8 mouse cellular contexts compared by ENCODE assay signal in the genomic region with DNA sequence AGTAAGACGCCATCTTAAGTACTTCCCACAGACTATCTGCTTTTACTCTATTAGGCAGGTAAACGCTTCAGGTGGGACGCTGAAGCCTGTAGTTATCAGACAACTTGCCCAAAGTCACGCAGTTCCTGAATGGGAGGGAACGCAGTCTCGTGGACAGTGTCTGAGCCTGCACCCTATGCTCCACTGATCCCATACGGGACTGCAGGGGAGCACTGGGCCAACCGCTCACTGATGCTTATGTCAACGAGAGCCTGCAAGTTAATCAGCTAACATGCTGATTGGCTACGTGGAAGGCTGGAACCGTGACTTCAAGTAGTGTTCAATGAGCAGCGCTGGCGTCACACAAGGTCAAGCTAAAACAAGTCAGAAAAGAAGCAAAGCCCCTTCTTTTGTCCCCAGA. TPM values are rescaled to one million over a fixed set of nuclear protein-coding genes. Genes with fewer than 3 reads are reported as not detected.
DNase-seq lines count a peak whose midpoint lies in the region; ATAC-seq and TF ChIP-seq lines count a peak whose summit lies in the region.

No protein-coding gene starts in this region.

- no peaks in the 10 kb centered on the region for H3K9me3 ChIP-seq in forebrain, embryonic 14.5 days (replicated peaks; ENCODE audit: control insufficient read depth, low read length)

- H3K36me3 ChIP-seq in forebrain, embryonic 14.5 days (ENCODE audit: control insufficient read depth, insufficient read depth, low read length) = peaks cover 6% of the 10 kb centered on the region; the same call in 1 of the 2 replicates
- H3K36me3 ChIP-seq in kidney, adult 2 months (ENCODE audit: control insufficient read depth, insufficient read depth, low read length) = no peaks in the 10 kb centered on the region

- WGBS in bone marrow, adult 2 months = 9% methylated on average over 13 of the region's 13 CpGs
- WGBS in forebrain, embryonic 14.5 days = 39% methylated on average over 13 of the region's 13 CpGs
- WGBS in kidney, adult 2 months = 35% methylated on average over 13 of the region's 13 CpGs

- DNase-seq in CD4-positive, CD25-positive, alpha-beta regulatory T cell, adult 2 months (ENCODE audit: low read depth, low spot score) = peak; percentile 42
- no peak for DNase-seq in forebrain, embryonic 14.5 days (ENCODE audit: low spot score)
- DNase-seq in kidney, adult 2 months = peak; percentile 40
- DNase-seq in lung, postnatal 25 days (ENCODE audit: low spot score) = peak; percentile 10
- peak; percentile 26 to 50 for DNase-seq in spleen, postnatal 36 days (ENCODE audit: low spot score in 2 of 2)

- H3K4me1 ChIP-seq in bone marrow, adult 2 months (ENCODE audit: control insufficient read depth, insufficient read depth, low read length) = peaks cover 5% of the 10 kb centered on the region; the same call in 1 of the 2 replicates
- H3K4me1 ChIP-seq in forebrain, embryonic 14.5 days (ENCODE audit: control insufficient read depth, insufficient read depth, low read length) = peaks cover 19% of the 10 kb centered on the region
- peaks cover 9% of the 10 kb centered on the region; the same call in 1 of the 2 replicates for H3K4me1 ChIP-seq in kidney, adult 2 months (ENCODE audit: control insufficient read depth, insufficient read depth, low read length)

- peak overlapping the region; percentile 41 for H3K9ac ChIP-seq in forebrain, embryonic 14.5 days (ENCODE audit: low read length)

- ATAC-seq in CD4-positive, CD25-positive, alpha-beta regulatory T cell, adult 4 months = no peak
- no peak for ATAC-seq in forebrain, embryonic 14.5 days
- ATAC-seq in inflammation-experienced regulatory T-cells, adult 6 months = no peak

- peak overlapping the region; percentile 73 for H3K4me3 ChIP-seq in bone marrow, adult 2 months (replicated peaks; ENCODE audit: control insufficient read depth, low read depth, low read length)
- peak overlapping the region; percentile 76; the same call in 1 of the 2 replicates for H3K4me3 ChIP-seq in forebrain, embryonic 14.5 days (ENCODE audit: low read depth, low read length)
- H3K4me3 ChIP-seq in kidney, adult 2 months (ENCODE audit: insufficient read depth, low read depth, low read length) = peak overlapping the region; percentile 6; the same call in 1 of the 2 replicates

- H3K27me3 ChIP-seq in forebrain, embryonic 14.5 days (replicated peaks; ENCODE audit: control insufficient read depth, insufficient read depth, low read length) = no peaks in the 10 kb centered on the region
- H3K27me3 ChIP-seq in kidney, adult 2 months (replicated peaks; ENCODE audit: control insufficient read depth, insufficient read depth, low read length) = no peaks in the 10 kb centered on the region

- TF ChIP-seq CTCF in bone marrow, adult 2 months (IDR thresholded peaks at IDR 0.05; ENCODE audit: control insufficient read depth, insufficient read depth, low read length) = no peak
- TF ChIP-seq CTCF in kidney, adult 2 months (conservative IDR thresholded peaks at IDR 0.05; ENCODE audit: insufficient read depth, insufficient read length, low read depth, low read length) = no peak

- no peak for TF ChIP-seq POLR2A in bone marrow, adult 2 months (IDR thresholded peaks at IDR 0.05; ENCODE audit: borderline replicate concordance, control insufficient read depth, low read depth, low read length)
- TF ChIP-seq POLR2A in kidney, adult 2 months (IDR thresholded peaks at IDR 0.05; ENCODE audit: low read depth, low read length) = no peak

- H3K4me2 ChIP-seq in forebrain, embryonic 14.5 days (ENCODE audit: low read length) = peak overlapping the region; percentile 69

- no peak overlapping the region for H3K27ac ChIP-seq in bone marrow, adult 2 months (ENCODE audit: control insufficient read depth, insufficient read depth, low read depth, low read length, poor library complexity)
- no peak overlapping the region for H3K27ac ChIP-seq in forebrain, embryonic 14.5 days (ENCODE audit: low read depth, low read length)
- H3K27ac ChIP-seq in kidney, adult 2 months (ENCODE audit: insufficient read depth, low read depth, low read length) = no peak overlapping the region

RNA-seq across cellular contexts. Expression of a gene that starts 1.4 kb away (rescaled TPM):
- polyA plus RNA-seq in CD4-positive, CD25-positive, alpha-beta regulatory T cell, adult 4 months (2017; shearing (Covaris generic)) = 10 to 100 TPM; 12.3 to 13.2 TPM
- polyA plus RNA-seq in bone marrow, adult 2 months (2011; ENCODE audit: insufficient read depth, insufficient read length, low replicate concordance, missing spikeins) = 13.2 and 16.7 TPM in 2 replicates
- 31.1 and 36.0 TPM in 2 replicates for polyA plus RNA-seq in forebrain, embryonic 14.5 days (2014; fragmentation: Nextera tagmentation; extraction: Ambion mirVana)
- 20.4 and 22.2 TPM in 2 replicates for polyA plus RNA-seq in kidney, adult 2 months (2012; rRNA removed)
- 10 to 100 TPM in 2 of 3 experiments, 1 to 10 TPM in 1; 9.2 to 15.4 (median 12.3) TPM for polyA plus RNA-seq in inflammation-experienced regulatory T-cells, adult 6 months (2017; shearing (Covaris generic))

RNA-seq across cellular contexts. Expression of a gene that starts 1.5 kb away (rescaled TPM):
- 1 to 10 TPM; 2.5 to 7.8 TPM for polyA plus RNA-seq in CD4-positive, CD25-positive, alpha-beta regulatory T cell, adult 4 months (2017; shearing (Covaris generic))
- 3.0 and 4.4 TPM in 2 replicates for polyA plus RNA-seq in bone marrow, adult 2 months (2011; ENCODE audit: insufficient read depth, insufficient read length, low replicate concordance, missing spikeins)
- 3.9 and 4.2 TPM in 2 replicates for polyA plus RNA-seq in forebrain, embryonic 14.5 days (2014; fragmentation: Nextera tagmentation; extraction: Ambion mirVana)
- 3.3 and 3.5 TPM in 2 replicates for polyA plus RNA-seq in kidney, adult 2 months (2012; rRNA removed)
- 1 to 10 TPM; 4.0 to 5.2 (median 4.3) TPM for polyA plus RNA-seq in inflammation-experienced regulatory T-cells, adult 6 months (2017; shearing (Covaris generic))

RNA-seq across cellular contexts. Expression of a gene that starts 36.9 kb away (rescaled TPM):
- polyA plus RNA-seq in CD4-positive, CD25-positive, alpha-beta regulatory T cell, adult 4 months (2017; shearing (Covaris generic)) = 1 to 10 TPM in 1 of 2 experiments, under 1 TPM in 1; 0.73 to 1.5 TPM
- polyA plus RNA-seq in bone marrow, adult 2 months (2011; ENCODE audit: insufficient read depth, insufficient read length, low replicate concordance, missing spikeins) = 78.8 and 100 TPM in 2 replicates
- polyA plus RNA-seq in forebrain, embryonic 14.5 days (2014; fragmentation: Nextera tagmentation; extraction: Ambion mirVana) = 11.1 and 11.5 TPM in 2 replicates
- polyA plus RNA-seq in kidney, adult 2 months (2012; rRNA removed) = 16.4 and 16.5 TPM in 2 replicates
- 1 to 10 TPM; 1.2 to 2.6 (median 1.3) TPM for polyA plus RNA-seq in inflammation-experienced regulatory T-cells, adult 6 months (2017; shearing (Covaris generic))

Comparison
In these comparisons a context has a peak if more than half of its experiments do, and no peak if none do; other contexts are left out.
1. H3K4me3 ChIP-seq: peak in every context shown above with its lines; median percentile 76 in forebrain, embryonic 14.5 days; 73 in bone marrow, adult 2 months; 6 in kidney, adult 2 months.